Mouse (Mus musculus) olfactory bulb, adult 2 months (tissue): ENCODE data around the gene Smarcal1.

Experiments
- CTCF ChIP-seq: fragments of 200-500 bp; IDR thresholded peaks from 2 replicates; pipeline ENCODE4 v1.5.1; 2012; ENCODE audit warnings: low read depth, mild to moderate bottlenecking, low read length, moderate library complexity; ENCODE audit not compliant: insufficient read depth
- POLR2A ChIP-seq: fragments of 200-500 bp; IDR thresholded peaks from 2 replicates; pipeline ENCODE4 v1.6.1; 2012; ENCODE audit warnings: mild to moderate bottlenecking, low read depth, low read length, moderate library complexity; ENCODE audit not compliant: insufficient read depth

- TF ChIP-seq CTCF (no peak), POLR2A (no peak)
Measured at GRCm38 (mm10) chr1:72535725-72536571, 47.1 kb upstream of the Smarcal1 start.
